Mouse (Mus musculus): Measurements from ENCODE around the gene Ccdc157.

DNA sequence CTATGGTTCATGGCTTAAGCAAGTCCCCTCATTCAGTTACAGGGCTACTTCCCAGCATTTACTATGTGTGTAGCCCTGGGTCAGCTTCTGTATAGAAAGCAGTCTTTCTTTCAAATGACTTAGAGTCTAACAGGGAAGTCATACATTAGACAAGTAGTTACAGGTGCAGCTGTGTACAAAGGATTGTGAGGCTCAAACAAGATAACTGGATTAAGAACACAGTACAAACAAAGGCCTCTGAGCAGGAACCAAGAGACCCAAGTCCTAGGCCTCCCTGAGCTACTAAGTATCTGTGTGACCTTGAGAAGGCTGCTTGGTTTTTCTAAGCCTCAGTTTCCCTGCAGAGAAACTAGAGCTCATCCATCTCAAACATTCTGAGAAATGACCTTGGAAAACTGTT lies 33.3 kb upstream of the Ccdc157 start:
- TF ChIP-seq POLR2A (IDR thresholded peaks at IDR 0.05; ENCODE audit: extremely low read depth, insufficient read depth, low read length) (no peak), CTCF (IDR thresholded peaks at IDR 0.05; ENCODE audit: extremely low read depth, insufficient read depth, low read length) (no peak)

Data from cortical plate, adult 2 months (tissue).